Mouse (Mus musculus) heart, adult 2 months (tissue): ENCODE results near the gene Nim1k.

ENCODE experiments used
- CTCF ChIP-seq: fragments of 200-600 bp; IDR thresholded peaks from 2 replicates; pipeline ENCODE4 v1.8.1; 2022; ENCODE audit warnings: antibody characterized with exemption, mild to moderate bottlenecking, moderate library complexity
- EP300 ChIP-seq: fragments of 200-500 bp; IDR thresholded peaks from 2 replicates; pipeline ENCODE4 v1.6.1; 2011; ENCODE audit warnings: low read depth, low read length, control low read depth; ENCODE audit not compliant: insufficient read depth

DNA sequence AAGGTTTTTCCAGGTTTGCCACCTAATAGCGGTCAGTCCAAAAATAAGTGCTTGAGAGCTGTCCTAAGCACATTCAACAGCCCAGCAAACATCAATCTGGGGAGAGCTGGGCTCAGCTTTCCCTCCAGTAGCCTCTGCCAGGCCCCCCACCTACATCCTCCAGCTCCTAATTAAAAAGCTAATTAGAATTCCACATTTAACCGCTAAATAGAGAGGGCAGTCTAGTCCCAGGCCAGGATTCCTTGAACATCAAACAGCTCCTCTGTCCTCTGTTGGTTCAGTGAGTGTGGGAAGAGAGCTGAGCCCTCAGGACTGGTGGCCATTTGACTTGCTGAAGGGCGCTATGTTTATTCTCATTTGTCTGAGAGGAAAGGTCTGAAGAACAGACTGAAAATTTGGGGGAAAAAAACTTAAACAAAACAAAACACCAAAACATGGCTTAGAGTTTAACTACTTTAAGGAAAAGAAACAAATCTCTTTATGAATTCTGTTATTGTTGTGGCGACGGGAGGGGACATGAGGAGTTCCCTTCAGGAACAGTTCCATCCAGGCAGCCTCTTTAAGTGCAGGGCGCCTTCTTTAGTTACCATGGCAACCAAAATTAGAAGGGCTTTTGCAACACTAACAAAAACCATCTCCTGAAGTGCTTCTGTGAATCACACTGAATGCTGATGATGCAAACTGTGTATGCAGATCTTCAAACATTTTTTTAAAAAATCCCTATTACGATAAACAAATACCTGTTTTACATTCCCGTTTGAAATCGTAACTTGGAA lies 1.6 kb downstream of the Nim1k start:
- TF ChIP-seq CTCF = no peak
- TF ChIP-seq EP300 = no peak
